Mouse (Mus musculus) testis, adult 2 months (tissue): ENCODE results near the gene Slc35b2.

Source experiments
- CTCF ChIP-seq: fragments of 200-500 bp; IDR thresholded peaks from 2 replicates; pipeline ENCODE4 v1.5.1; 2012; ENCODE audit warnings: low read depth, mild to moderate bottlenecking, inconsistent platforms, low read length, moderate library complexity; ENCODE audit not compliant: control insufficient read depth, insufficient read depth, insufficient replicate concordance
- POLR2A ChIP-seq: fragments of 200-500 bp; IDR thresholded peaks from 2 replicates; pipeline ENCODE4 v1.6.1; 2012; ENCODE audit warnings: low read depth, mild to moderate bottlenecking, inconsistent platforms, low read length, moderate library complexity; ENCODE audit not compliant: control insufficient read depth

DNA sequence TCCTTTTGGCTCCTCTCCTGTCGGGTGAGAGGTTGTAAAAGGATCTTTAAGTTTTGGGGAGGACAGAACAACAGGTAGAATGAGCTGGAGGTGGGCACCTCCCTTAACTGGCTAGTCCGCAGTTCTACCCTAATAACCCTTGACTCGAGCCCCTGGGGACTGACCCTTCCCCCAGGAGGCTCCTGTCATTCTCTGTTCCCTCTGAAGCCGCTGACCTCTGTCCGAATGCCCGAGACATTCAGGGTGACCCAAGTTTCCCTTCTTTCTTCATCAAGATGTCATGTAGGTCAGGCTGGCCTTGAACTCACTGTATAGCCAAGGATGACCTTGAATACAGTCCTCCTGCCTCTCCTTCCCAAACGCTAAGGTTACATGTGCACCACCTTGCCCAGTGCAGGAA lies 24.7 kb downstream of the Slc35b2 start:
- TF ChIP-seq CTCF: no peak
- no peak for TF ChIP-seq POLR2A
